ENCODE assay signal across 9 mouse cellular contexts in the genomic region with DNA sequence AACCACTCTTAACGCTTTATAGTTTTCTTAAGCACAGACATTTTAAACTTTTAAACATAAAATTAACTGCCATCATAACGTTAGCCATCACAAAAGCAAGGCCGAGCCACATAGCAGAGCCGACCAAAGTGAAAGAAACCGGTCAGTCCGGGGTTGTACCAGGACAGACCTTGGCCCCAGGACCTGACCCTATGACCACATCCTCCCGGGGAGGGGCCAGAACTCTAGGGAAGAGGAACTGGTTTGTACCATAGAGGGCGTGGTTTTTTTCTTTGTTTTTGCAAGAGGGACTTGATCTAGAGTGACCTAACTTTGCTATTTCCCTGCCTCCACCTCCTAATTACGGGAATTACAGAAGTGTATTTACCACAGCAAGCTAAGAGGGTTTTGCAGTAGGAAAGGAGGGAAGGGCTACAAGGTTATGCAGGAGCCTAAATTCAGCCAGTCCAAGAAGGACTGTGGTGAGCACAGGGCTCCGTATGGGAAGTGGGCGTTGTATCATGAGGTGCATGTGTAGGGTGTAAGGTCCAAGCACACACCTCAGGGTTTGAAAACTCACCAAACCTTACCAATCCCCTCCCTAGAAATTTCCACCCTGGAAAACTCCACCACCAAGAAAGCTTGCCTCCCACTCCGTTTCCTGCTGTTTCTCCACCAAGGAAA. TPM values are rescaled to one million over a fixed set of nuclear protein-coding genes. Genes with fewer than 3 reads are reported as not detected.
DNase-seq lines count a peak whose midpoint lies in the region; ATAC-seq and TF ChIP-seq lines count a peak whose summit lies in the region.
"Had no signal": no experiment of that assay in that cellular context is flagged by ENCODE, and none has a peak within 500 bp of the region (broad histone marks: within the 10 kb centered on the region; RNA-seq: fewer than 3 reads in every experiment).

No protein-coding gene starts in this region.

- no peak overlapping the region for H3K9ac ChIP-seq in heart, adult 2 months (ENCODE audit: low read depth, low read length)
- H3K9ac ChIP-seq in heart, embryonic 11.5 days (ENCODE audit: low read depth, low read length): no peak overlapping the region
- H3K9ac ChIP-seq in liver, embryonic 14.5 days (replicated peaks): no peak overlapping the region

- H3K36me3 ChIP-seq in heart, adult 2 months (ENCODE audit: control insufficient read depth, insufficient read depth, low read length): no peaks in the 10 kb centered on the region
- no peaks in the 10 kb centered on the region for H3K36me3 ChIP-seq in heart, embryonic 11.5 days (ENCODE audit: control insufficient read depth, insufficient read depth, low read length)
- no peaks in the 10 kb centered on the region for H3K36me3 ChIP-seq in liver, embryonic 14.5 days (replicated peaks; ENCODE audit: control insufficient read depth, insufficient read depth, low read depth)
- no peaks in the 10 kb centered on the region for H3K36me3 ChIP-seq in splenic B cell, adult 2 months (ENCODE audit: control insufficient read depth, insufficient read depth, low read length, poor library complexity, severe bottlenecking)
- no peaks in the 10 kb centered on the region for H3K36me3 ChIP-seq in limb, embryonic 10.5 days

- TF ChIP-seq CTCF in heart, adult 2 months (IDR thresholded peaks at IDR 0.05): peak; percentile 23
- TF ChIP-seq CTCF in liver, embryonic 14.5 days (IDR thresholded peaks at IDR 0.05; ENCODE audit: low read depth): no peak

- intact Hi-C loops in heart, adult 2 months (cut with DNase I): no loop called here
- intact Hi-C loops in left cerebral cortex, postnatal 36 days (cut with DNase I): no loop called here

- peak; percentile 81 to 86 for DNase-seq in heart, adult 2 months
- peak; percentile 87 for DNase-seq in heart, adult 9 months (ENCODE audit: low spot score in 2 of 2)
- peak in 1 of 3 experiments; percentile 50 for DNase-seq in liver, embryonic 14.5 days (ENCODE audit: low read depth in 3 of 3, low spot score in 3 of 3)
- peak; percentile 75 for DNase-seq in splenic B cell, adult 2 months (ENCODE audit: low read depth, low spot score)
- DNase-seq in limb, embryonic 10.5 days (ENCODE audit: low spot score): no peak
- DNase-seq in left cerebral cortex, postnatal 36 days (ENCODE audit: low spot score in 2 of 2): no peak
- DNase-seq in thymus, postnatal 14 days: no peak
- DNase-seq: cerebellum, postnatal 14 days had no signal

- peak overlapping the region; percentile 83 for H3K27ac ChIP-seq in heart, adult 2 months
- no peak overlapping the region for H3K27ac ChIP-seq in heart, embryonic 11.5 days (ENCODE audit: low read depth, low read length)
- no peak overlapping the region for H3K27ac ChIP-seq in liver, embryonic 14.5 days
- H3K27ac ChIP-seq in limb, embryonic 10.5 days: no peak overlapping the region

- peak; percentile 69 for TF ChIP-seq POLR2A in heart, adult 2 months (IDR thresholded peaks at IDR 0.05; ENCODE audit: insufficient read depth, low read depth, low read length)

- H3K9me3 ChIP-seq in heart, embryonic 11.5 days (replicated peaks; ENCODE audit: control insufficient read depth, low read length): no peaks in the 10 kb centered on the region; the same call in 1 of the 2 replicates
- no peaks in the 10 kb centered on the region for H3K9me3 ChIP-seq in liver, embryonic 14.5 days (ENCODE audit: control insufficient read depth, low read length)
- H3K9me3 ChIP-seq in limb, embryonic 10.5 days (replicated peaks): no peaks in the 10 kb centered on the region

- 51% methylated on average over 12 of the region's 12 CpGs for WGBS in heart, adult 2 months
- 60% methylated on average over 12 of the region's 12 CpGs for WGBS in heart, embryonic 11.5 days (ENCODE audit: insufficient replicate concordance)
- 28% methylated on average over 12 of the region's 12 CpGs for WGBS in liver, embryonic 14.5 days (ENCODE audit: insufficient replicate concordance)
- 81% methylated on average over 12 of the region's 12 CpGs for WGBS in limb, embryonic 10.5 days

- H3K4me2 ChIP-seq in heart, embryonic 11.5 days: no peak overlapping the region
- peak overlapping the region; percentile 22; the same call in 1 of the 2 replicates for H3K4me2 ChIP-seq in liver, embryonic 14.5 days (ENCODE audit: low read depth)

- H3K79me2 ChIP-seq in heart, adult 2 months (replicated peaks; ENCODE audit: control insufficient read depth, insufficient read depth, low read length): no peaks in the 10 kb centered on the region

- no peaks in the 10 kb centered on the region for H3K27me3 ChIP-seq in heart, adult 2 months (ENCODE audit: control insufficient read depth, insufficient read depth, low read length)
- no peaks in the 10 kb centered on the region for H3K27me3 ChIP-seq in heart, embryonic 11.5 days (ENCODE audit: control insufficient read depth, insufficient read depth, low read length)
- H3K27me3 ChIP-seq in liver, embryonic 14.5 days (ENCODE audit: control insufficient read depth, insufficient read depth, low read length): no peaks in the 10 kb centered on the region
- no peaks in the 10 kb centered on the region for H3K27me3 ChIP-seq in splenic B cell, adult 2 months (ENCODE audit: control insufficient read depth, insufficient read depth, low read length, poor library complexity, severe bottlenecking)
- H3K27me3 ChIP-seq in limb, embryonic 10.5 days (ENCODE audit: low read depth, poor library complexity, severe bottlenecking): no peaks in the 10 kb centered on the region

- no peak for ATAC-seq in heart, embryonic 11.5 days (replicated peaks; ENCODE audit: insufficient number of reproducible peaks, low FRiP score, low TSS enrichment)
- ATAC-seq in liver, embryonic 14.5 days (ENCODE audit: insufficient read depth): peak; percentile 71

- H3K4me1 ChIP-seq in heart, adult 2 months (ENCODE audit: control insufficient read depth, insufficient read depth, low read length): peaks cover 5% of the 10 kb centered on the region
- H3K4me1 ChIP-seq in heart, embryonic 11.5 days (ENCODE audit: control insufficient read depth, insufficient read depth, low read length): no peaks in the 10 kb centered on the region
- peaks cover 0 to 8% of the 10 kb centered on the region in 2 experiments; a peak in 1 of 4 replicates for H3K4me1 ChIP-seq in liver, embryonic 14.5 days (replicated peaks; ENCODE audit: control insufficient read depth in 2 of 2, insufficient read depth in 2 of 2, low read length in 1 of 2)
- H3K4me1 ChIP-seq in limb, embryonic 10.5 days: no peaks in the 10 kb centered on the region

- no peak overlapping the region for H3K4me3 ChIP-seq in heart, adult 2 months
- no peak overlapping the region for H3K4me3 ChIP-seq in heart, embryonic 11.5 days (ENCODE audit: low read depth, low read length)
- H3K4me3 ChIP-seq in liver, embryonic 14.5 days (ENCODE audit: insufficient read depth in 1 of 2, low read depth in 2 of 2, low read length in 2 of 2): no peak overlapping the region
- H3K4me3 ChIP-seq in limb, embryonic 10.5 days: no peak overlapping the region

- 0 out of 2 replicates have a peak, but pooled peaks have one; percentile 47 for TF ChIP-seq EP300 in heart, adult 2 months (IDR thresholded peaks at IDR 0.05; ENCODE audit: insufficient read depth, low read depth, low read length)
- TF ChIP-seq EP300 in liver, embryonic 14.5 days (IDR thresholded peaks at IDR 0.05; ENCODE audit: low read depth): no peak

RNA-seq across cellular contexts. Expression of a gene that starts 2.8 kb away (rescaled TPM):
- total RNA-seq in heart, adult 2 months (2021): not detected
- polyA plus RNA-seq in heart, adult 2 months (2012; rRNA removed): 0.23 TPM in 1 of 2 replicates, not detected in the other
- 0.42 and 1.5 TPM in 2 replicates for polyA plus RNA-seq in heart, embryonic 11.5 days (2014; fragmentation: Nextera tagmentation; extraction: Ambion mirVana)
- polyA plus RNA-seq in liver, embryonic 14.5 days (2012; rRNA removed): 53.4 and 68.7 TPM in 2 replicates
- polyA plus RNA-seq in liver, embryonic 14.5 days (2014; fragmentation: Nextera tagmentation; extraction: Ambion mirVana): 72.0 and 82.0 TPM in 2 replicates
- 0.14 TPM in 1 of 2 replicates, not detected in the other for polyA plus RNA-seq in limb, embryonic 10.5 days (2016; fragmentation: Nextera tagmentation; extraction: Ambion mirVana)
- total RNA-seq in left cerebral cortex, postnatal 36 days (2021): under 1 TPM; 0.79 to 0.84 TPM

RNA-seq across cellular contexts. Expression of a gene that starts 14.3 kb away (rescaled TPM):
- not detected for total RNA-seq in heart, adult 2 months (2021)
- not detected in 2 replicates for polyA plus RNA-seq in heart, adult 2 months (2012; rRNA removed)
- polyA plus RNA-seq in heart, embryonic 11.5 days (2014; fragmentation: Nextera tagmentation; extraction: Ambion mirVana): not detected in 2 replicates
- polyA plus RNA-seq in liver, embryonic 14.5 days (2012; rRNA removed): not detected in 2 replicates
- not detected in 2 replicates for polyA plus RNA-seq in liver, embryonic 14.5 days (2014; fragmentation: Nextera tagmentation; extraction: Ambion mirVana)
- not detected in 2 replicates for polyA plus RNA-seq in limb, embryonic 10.5 days (2016; fragmentation: Nextera tagmentation; extraction: Ambion mirVana)
- not detected for total RNA-seq in left cerebral cortex, postnatal 36 days (2021)

RNA-seq across cellular contexts. Expression of a gene that starts 15.5 kb away (rescaled TPM):
- 10 to 100 TPM; 17.1 to 19.5 TPM for total RNA-seq in heart, adult 2 months (2021)
- 22.5 and 29.0 TPM in 2 replicates for polyA plus RNA-seq in heart, adult 2 months (2012; rRNA removed)
- 24.3 and 26.9 TPM in 2 replicates for polyA plus RNA-seq in heart, embryonic 11.5 days (2014; fragmentation: Nextera tagmentation; extraction: Ambion mirVana)
- polyA plus RNA-seq in liver, embryonic 14.5 days (2012; rRNA removed): 21.0 and 26.1 TPM in 2 replicates
- 22.6 and 25.7 TPM in 2 replicates for polyA plus RNA-seq in liver, embryonic 14.5 days (2014; fragmentation: Nextera tagmentation; extraction: Ambion mirVana)
- polyA plus RNA-seq in limb, embryonic 10.5 days (2016; fragmentation: Nextera tagmentation; extraction: Ambion mirVana): 63.6 and 71.1 TPM in 2 replicates
- total RNA-seq in left cerebral cortex, postnatal 36 days (2021): 10 to 100 TPM; 63.4 to 65.2 TPM

RNA-seq across cellular contexts. Expression of a gene that starts 31.4 kb away (rescaled TPM):
- not detected for total RNA-seq in heart, adult 2 months (2021)
- polyA plus RNA-seq in heart, adult 2 months (2012; rRNA removed): 0.16 and 0.18 TPM in 2 replicates
- not detected in 2 replicates for polyA plus RNA-seq in heart, embryonic 11.5 days (2014; fragmentation: Nextera tagmentation; extraction: Ambion mirVana)
- polyA plus RNA-seq in liver, embryonic 14.5 days (2012; rRNA removed): 0.01 TPM in 1 of 2 replicates, not detected in the other
- polyA plus RNA-seq in liver, embryonic 14.5 days (2014; fragmentation: Nextera tagmentation; extraction: Ambion mirVana): not detected in 2 replicates
- not detected in 2 replicates for polyA plus RNA-seq in limb, embryonic 10.5 days (2016; fragmentation: Nextera tagmentation; extraction: Ambion mirVana)
- under 1 TPM; 0.48 to 0.54 TPM for total RNA-seq in left cerebral cortex, postnatal 36 days (2021)

RNA-seq across cellular contexts. Expression of a gene that starts 34.7 kb away (rescaled TPM):
- under 1 TPM; 0.86 to 0.94 TPM for total RNA-seq in heart, adult 2 months (2021)
- polyA plus RNA-seq in heart, adult 2 months (2012; rRNA removed): 0.53 and 1.1 TPM in 2 replicates
- polyA plus RNA-seq in heart, embryonic 11.5 days (2014; fragmentation: Nextera tagmentation; extraction: Ambion mirVana): 0.21 and 0.34 TPM in 2 replicates
- 0.32 and 0.62 TPM in 2 replicates for polyA plus RNA-seq in liver, embryonic 14.5 days (2012; rRNA removed)
- polyA plus RNA-seq in liver, embryonic 14.5 days (2014; fragmentation: Nextera tagmentation; extraction: Ambion mirVana): 0.14 TPM in 1 of 2 replicates, not detected in the other
- 0.34 and 0.35 TPM in 2 replicates for polyA plus RNA-seq in limb, embryonic 10.5 days (2016; fragmentation: Nextera tagmentation; extraction: Ambion mirVana)
- total RNA-seq in left cerebral cortex, postnatal 36 days (2021): 10 to 100 TPM; 81.8 to 82.1 TPM

Comparison
In these comparisons a context has a peak if more than half of its experiments do, and no peak if none do; other contexts are left out.
1. DNase-seq: peak in heart, adult 2 months (2 of 2), heart, adult 9 months (2 of 2) and splenic B cell, adult 2 months (single experiment); none in limb, embryonic 10.5 days (single experiment), left cerebral cortex, postnatal 36 days (0 of 2) and thymus, postnatal 14 days (single experiment).
2. RNA of a gene that starts 2.8 kb away (polyA plus RNA-seq): 53.4 to 82.0 TPM in liver, embryonic 14.5 days; 0.42 to 1.5 TPM in heart, embryonic 11.5 days, 0.14 TPM in limb, embryonic 10.5 days and 0.23 TPM in heart, adult 2 months; every median in the first group is over 10 times any median in the second.